Mouse (Mus musculus) kidney, embryonic 15.5 days (tissue): ENCODE results near the gene Nhp2. TPM values are rescaled to one million over a fixed set of nuclear protein-coding genes. Genes with fewer than 3 reads are reported as not detected.

Experiments
- ATAC-seq: fragments of 200-750 bp; cut with Nextera tagmentation; replicated peaks from 2 replicates; pipeline ENCODE4 v1.8.0; 2017; ENCODE audit warnings: moderate TSS enrichment; ENCODE audit not compliant: low FRiP score
- H3K27ac ChIP-seq: fragments of 300-500 bp; sonication (generic); 2 replicates; pipeline ENCODE4 v1.5.1; 2015; ENCODE audit warnings: mild to moderate bottlenecking, inconsistent platforms
- H3K27me3 ChIP-seq: fragments of 300-500 bp; sonication (generic); 2 replicates; pipeline ENCODE4 v1.6.1; 2015; ENCODE audit warnings: inconsistent platforms
- H3K36me3 ChIP-seq: fragments of 300-500 bp; sonication (generic); 2 replicates; pipeline ENCODE4 v1.6.1; 2015; ENCODE audit warnings: inconsistent platforms
- H3K4me1 ChIP-seq: fragments of 300-500 bp; sonication (generic); 2 replicates; pipeline ENCODE4 v1.6.1; 2015; ENCODE audit warnings: inconsistent platforms
- H3K4me2 ChIP-seq: fragments of 300-500 bp; sonication (generic); 2 replicates; pipeline ENCODE4 v1.6.1; 2015; ENCODE audit warnings: moderate library complexity, mild to moderate bottlenecking, inconsistent platforms
- H3K4me3 ChIP-seq: fragments of 300-500 bp; sonication (generic); replicated peaks from 2 replicates; pipeline ENCODE4 v1.5.1; 2015; ENCODE audit warnings: mild to moderate bottlenecking, inconsistent platforms
- H3K9ac ChIP-seq: fragments of 300-500 bp; sonication (generic); 2 replicates; pipeline ENCODE4 v1.6.1; 2015; ENCODE audit warnings: mild to moderate bottlenecking, inconsistent platforms
- H3K9me3 ChIP-seq: fragments of 300-500 bp; sonication (generic); replicated peaks from 2 replicates; pipeline ENCODE4 v1.6.1; 2016; ENCODE audit warnings: inconsistent platforms
- WGBS: fragments of 180-500 bp; shearing (Covaris S2); methylation state at CpG from one replicate; pipeline ENCODE4 v1.1.7; 2015; ENCODE audit warnings: mixed read lengths; 5-methylcytosine and 5-hydroxymethylcytosine counted together
- polyA plus RNA-seq: library from polyadenylated mRNA; unstranded; fragments of >200 nt; fragmentation: Nextera tagmentation; extraction: Ambion mirVana; gene quantifications from 2 replicates; pipeline ENCODE4 v1.2.1, GENCODE M21; 2015

The Nhp2 gene
- 163 and 169 TPM in 2 replicates for polyA plus RNA-seq

- WGBS: under 1% methylated on average over 51 of the region's 51 CpGs
Measured at GRCm38 (mm10) chr11:51619409-51620060, at the start of gene Nhp2. Nhp2 (plus strand) TSS chr11:51619735.

GRCm38 (mm10) chr11:51576454-51576853, 43.1 kb upstream of the Nhp2 start:
- Histone ChIP-seq H3K4me1 (0 out of 2 replicates have a peak, but pooled peaks cover 4% of the 10 kb centered on the region), H3K4me2 (no peak overlapping the region), H3K27ac (no peak overlapping the region), H3K27me3 (no peaks in the 10 kb centered on the region), H3K4me3 (no peak overlapping the region), H3K36me3 (no peaks in the 10 kb centered on the region), H3K9ac (no peak overlapping the region), H3K9me3 (no peaks in the 10 kb centered on the region)
- ATAC-seq: no peak
- WGBS: 89% methylated on average over 4 of the region's 4 CpGs

More at GRCm38 (mm10) chr11:51619409-51620060, at the start of gene Nhp2:
- peak within 1 kb of the TSS; percentile 58 for H3K9ac ChIP-seq
- H3K4me1 ChIP-seq: peaks cover 37% of the 10 kb centered on the region
- H3K27me3 ChIP-seq: no peaks in the 10 kb centered on the region
- H3K36me3 ChIP-seq: peaks cover 35% of the 10 kb centered on the region
- H3K4me3 ChIP-seq: peak within 1 kb of the TSS; percentile 61
- no peaks in the 10 kb centered on the region for H3K9me3 ChIP-seq
- H3K27ac ChIP-seq: peak within 1 kb of the TSS; percentile 46
- peak; percentile 93 for ATAC-seq
- H3K4me2 ChIP-seq: peak within 1 kb of the TSS; percentile 65

GRCm38 (mm10) chr11:51577587-51577986, 41.9 kb upstream of the Nhp2 start:
- Histone ChIP-seq H3K27ac (no peak overlapping the region), H3K36me3 (no peaks in the 10 kb centered on the region), H3K9ac (no peak overlapping the region), H3K9me3 (no peaks in the 10 kb centered on the region), H3K4me3 (no peak overlapping the region), H3K4me1 (0 out of 2 replicates have a peak, but pooled peaks cover under 1% of the 10 kb centered on the region), H3K4me2 (no peak overlapping the region), H3K27me3 (no peaks in the 10 kb centered on the region)
- no peak for ATAC-seq
- WGBS: 79% methylated on average over 7 of the region's 7 CpGs

- WGBS: 61% methylated on average over 4 of the region's 4 CpGs
- H3K27ac ChIP-seq: no peak overlapping the region
- no peak for ATAC-seq
- H3K27me3 ChIP-seq: no peaks in the 10 kb centered on the region
- H3K9me3 ChIP-seq: no peaks in the 10 kb centered on the region
- no peak overlapping the region for H3K9ac ChIP-seq
- H3K4me1 ChIP-seq: peaks cover 15% of the 10 kb centered on the region
- no peak overlapping the region for H3K4me2 ChIP-seq
- H3K4me3 ChIP-seq: no peak overlapping the region
- no peaks in the 10 kb centered on the region for H3K36me3 ChIP-seq
Measured at GRCm38 (mm10) chr11:51579024-51579423, 40.5 kb upstream of the Nhp2 start.

- H3K9ac ChIP-seq: no peak overlapping the region
- no peak overlapping the region for H3K4me2 ChIP-seq
- H3K27ac ChIP-seq: 0 out of 2 replicates have a peak overlapping the region, but pooled peaks have one; percentile 97
- H3K27me3 ChIP-seq: no peaks in the 10 kb centered on the region
- peaks cover 20% of the 10 kb centered on the region for H3K36me3 ChIP-seq
- 21% methylated on average over 8 of the region's 8 CpGs for WGBS
- no peaks in the 10 kb centered on the region for H3K9me3 ChIP-seq
- no peak overlapping the region for H3K4me3 ChIP-seq
- peaks cover 35% of the 10 kb centered on the region for H3K4me1 ChIP-seq
- no peak for ATAC-seq
Measured at GRCm38 (mm10) chr11:51582713-51583112, 36.8 kb upstream of the Nhp2 start.

- H3K9ac ChIP-seq: peak overlapping the region; percentile 69
- ATAC-seq: peak; percentile 30
- H3K36me3 ChIP-seq: peaks cover 33% of the 10 kb centered on the region
- peak overlapping the region; percentile 63 for H3K4me3 ChIP-seq
- H3K27ac ChIP-seq: peak overlapping the region; percentile 97
- peak overlapping the region; percentile 80 for H3K4me2 ChIP-seq
- no peaks in the 10 kb centered on the region for H3K9me3 ChIP-seq
- 13% methylated on average over 9 of the region's 9 CpGs for WGBS
- peaks cover 35% of the 10 kb centered on the region for H3K4me1 ChIP-seq
- no peaks in the 10 kb centered on the region for H3K27me3 ChIP-seq
Measured at GRCm38 (mm10) chr11:51584057-51584430, 35.5 kb upstream of the Nhp2 start.

GRCm38 (mm10) chr11:51584431-51585248, 34.9 kb upstream of the Nhp2 start, which contains the start of gene Phykpl:
Phykpl (plus strand) TSS chr11:51584757.
- peaks cover 35% of the 10 kb centered on the region for H3K4me1 ChIP-seq
- no peaks in the 10 kb centered on the region for H3K27me3 ChIP-seq
- WGBS: under 1% methylated on average over 59 of the region's 59 CpGs
- H3K36me3 ChIP-seq: peaks cover 39% of the 10 kb centered on the region
- no peaks in the 10 kb centered on the region for H3K9me3 ChIP-seq
- peak within 1 kb of the TSS; percentile 97 for H3K27ac ChIP-seq
- H3K4me2 ChIP-seq: peak within 1 kb of the TSS; percentile 80
- peak within 1 kb of the TSS; percentile 63 for H3K4me3 ChIP-seq
- peak; percentile 94 for ATAC-seq
- H3K9ac ChIP-seq: peak within 1 kb of the TSS; percentile 69

- whole genome bisulfite sequencing: 43% methylated on average over 8 of the region's 8 CpGs
- ATAC-seq: no peak
Measured at GRCm38 (mm10) chr11:51585608-51586252, 33.8 kb upstream of the Nhp2 start.

GRCm38 (mm10) chr11:51586411-51586810, 33.1 kb upstream of the Nhp2 start:
- peaks cover 57% of the 10 kb centered on the region for H3K36me3 ChIP-seq
- peaks cover 35% of the 10 kb centered on the region for H3K4me1 ChIP-seq
- 0 out of 2 replicates have a peak overlapping the region, but pooled peaks have one; percentile 97 for H3K27ac ChIP-seq
- no peaks in the 10 kb centered on the region for H3K27me3 ChIP-seq
- no peak for ATAC-seq
- H3K4me3 ChIP-seq: no peak overlapping the region
- 92% methylated on average over 13 of the region's 13 CpGs for WGBS
- H3K9ac ChIP-seq: no peak overlapping the region
- H3K4me2 ChIP-seq: peak overlapping the region; percentile 80; the same call in 1 of the 2 replicates
- no peaks in the 10 kb centered on the region for H3K9me3 ChIP-seq

More at GRCm38 (mm10) chr11:51585608-51586252, 33.8 kb upstream of the Nhp2 start:
- H3K4me1 ChIP-seq: peaks cover 35% of the 10 kb centered on the region
- H3K4me2 ChIP-seq: peak overlapping the region; percentile 80
- peak overlapping the region; percentile 97 for H3K27ac ChIP-seq
- peak overlapping the region; percentile 63 for H3K4me3 ChIP-seq
- H3K36me3 ChIP-seq: peaks cover 50% of the 10 kb centered on the region
- no peaks in the 10 kb centered on the region for H3K9me3 ChIP-seq
- no peaks in the 10 kb centered on the region for H3K27me3 ChIP-seq
- H3K9ac ChIP-seq: peak overlapping the region; percentile 69

- no peaks in the 10 kb centered on the region for H3K9me3 ChIP-seq
- H3K36me3 ChIP-seq: peaks cover 64% of the 10 kb centered on the region
- H3K4me1 ChIP-seq: peaks cover 35% of the 10 kb centered on the region
- H3K27ac ChIP-seq: no peak overlapping the region
- no peak for ATAC-seq
- no peak overlapping the region for H3K4me2 ChIP-seq
- no peak overlapping the region for H3K4me3 ChIP-seq
- WGBS: 93% methylated on average over 1 of the region's 1 CpGs
- no peak overlapping the region for H3K9ac ChIP-seq
- no peaks in the 10 kb centered on the region for H3K27me3 ChIP-seq
Measured at GRCm38 (mm10) chr11:51587059-51587458, 32.5 kb upstream of the Nhp2 start.

GRCm38 (mm10) chr11:51588833-51589232, 30.7 kb upstream of the Nhp2 start:
- no peak overlapping the region for H3K4me2 ChIP-seq
- H3K4me3 ChIP-seq: no peak overlapping the region
- 96% methylated on average over 3 of the region's 3 CpGs for WGBS
- no peaks in the 10 kb centered on the region for H3K9me3 ChIP-seq
- no peak for ATAC-seq
- no peak overlapping the region for H3K9ac ChIP-seq
- H3K27ac ChIP-seq: no peak overlapping the region
- no peaks in the 10 kb centered on the region for H3K27me3 ChIP-seq
- H3K4me1 ChIP-seq: peaks cover 22% of the 10 kb centered on the region
- peaks cover 81% of the 10 kb centered on the region for H3K36me3 ChIP-seq
